Mouse (Mus musculus): Measurements from ENCODE around the gene Dhfr. TPM values are rescaled to one million over a fixed set of nuclear protein-coding genes. Genes with fewer than 3 reads are reported as not detected.
A peak's percentile ranks its signal among the peaks of the same experiment; 100 is the strongest.
"Not testable (repeated sequence)": the region's sequence is repeated elsewhere in the genome, so short reads cannot be mapped to it uniquely, and the experiment has no call there.

The Dhfr gene
- total RNA-seq, 2 experiments from 2014 or later = 20.6 to 26.5 TPM

GRCm38 (mm10) chr13:92371466-92371865 lies 16.9 kb downstream of the Dhfr start:
- ATAC-seq (replicated peaks; ENCODE audit: poor library complexity, severe bottlenecking) = not testable (repeated sequence)

GRCm38 (mm10) chr13:92387367-92387766 lies 32.8 kb downstream of the Dhfr start:
- no peak for ATAC-seq (replicated peaks; ENCODE audit: poor library complexity, severe bottlenecking)

GRCm38 (mm10) chr13:92393047-92393661 lies 38.6 kb downstream of the Dhfr start:
- no peak for ATAC-seq (replicated peaks; ENCODE audit: poor library complexity, severe bottlenecking)

- no peak for ATAC-seq (replicated peaks; ENCODE audit: poor library complexity, severe bottlenecking)
Observed at GRCm38 (mm10) chr13:92398491-92399384, 44.2 kb downstream of the Dhfr start.

- no peak for ATAC-seq (replicated peaks; ENCODE audit: poor library complexity, severe bottlenecking)
Observed at GRCm38 (mm10) chr13:92402063-92402462, 47.5 kb downstream of the Dhfr start.

- no peak for ATAC-seq (replicated peaks; ENCODE audit: poor library complexity, severe bottlenecking)
Observed at GRCm38 (mm10) chr13:92403496-92403895, 49.0 kb downstream of the Dhfr start.

GRCm38 (mm10) chr13:92410486-92410885 lies 56.0 kb downstream of the Dhfr start:
- ATAC-seq (replicated peaks; ENCODE audit: poor library complexity, severe bottlenecking) = no peak

- ATAC-seq (replicated peaks; ENCODE audit: poor library complexity, severe bottlenecking) = no peak
Observed at GRCm38 (mm10) chr13:92419630-92420029, 65.1 kb downstream of the Dhfr start.

GRCm38 (mm10) chr13:92423711-92424110 lies 69.2 kb downstream of the Dhfr start:
- no peak for ATAC-seq (replicated peaks; ENCODE audit: poor library complexity, severe bottlenecking)

GRCm38 (mm10) chr13:92425758-92426264 lies 71.3 kb downstream of the Dhfr start, which contains the start of gene Ankrd34b:
Ankrd34b (plus strand) TSS chr13:92425896.
- peak; percentile 72 for ATAC-seq (replicated peaks; ENCODE audit: poor library complexity, severe bottlenecking)

GRCm38 (mm10) chr13:92426294-92427051 lies 71.9 kb downstream of the Dhfr start:
- ATAC-seq (replicated peaks; ENCODE audit: poor library complexity, severe bottlenecking) = peak; percentile 34

- no peak for ATAC-seq (replicated peaks; ENCODE audit: poor library complexity, severe bottlenecking)
Observed at GRCm38 (mm10) chr13:92427351-92427855, 72.9 kb downstream of the Dhfr start.

Other genes starting within 250 kb of the Dhfr start
- 1.1 and 1.7 TPM in 2 replicates for gene Rasgrf2, start 223.1 kb upstream of the Dhfr start, total RNA-seq (2014; fragmentation: Nextera tagmentation)
- gene Rasgrf2, start 223.1 kb upstream of the Dhfr start, total RNA-seq (2017) = 0.26 and 0.73 TPM in 2 replicates
- gene Gm20379, start 48.7 kb upstream of the Dhfr start, total RNA-seq (2014; fragmentation: Nextera tagmentation) = not detected in 2 replicates
- gene Gm20379, start 48.7 kb upstream of the Dhfr start, total RNA-seq (2017) = not detected in 2 replicates
- gene Msh3, start 277 bp downstream of the Dhfr start, total RNA-seq (2014; fragmentation: Nextera tagmentation) = 42.4 and 53.1 TPM in 2 replicates
- 41.4 and 48.1 TPM in 2 replicates for gene Msh3, start 277 bp downstream of the Dhfr start, total RNA-seq (2017)
- not detected in 2 replicates for gene Ankrd34b, start 71.2 kb downstream of the Dhfr start, total RNA-seq (2014; fragmentation: Nextera tagmentation)
- gene Ankrd34b, start 71.2 kb downstream of the Dhfr start, total RNA-seq (2017) = not detected in 2 replicates
- 4.8 and 5.5 TPM in 2 replicates for gene Fam151b, start 129.3 kb downstream of the Dhfr start, total RNA-seq (2014; fragmentation: Nextera tagmentation)
- gene Fam151b, start 129.3 kb downstream of the Dhfr start, total RNA-seq (2017) = 6.0 and 8.2 TPM in 2 replicates
- 2.7 and 7.9 TPM in 2 replicates for gene Zfyve16, start 176.1 kb downstream of the Dhfr start, total RNA-seq (2014; fragmentation: Nextera tagmentation)
- 4.2 and 5.8 TPM in 2 replicates for gene Zfyve16, start 176.1 kb downstream of the Dhfr start, total RNA-seq (2017)
- not detected in 2 replicates for gene Spz1, start 221.4 kb downstream of the Dhfr start, total RNA-seq (2014; fragmentation: Nextera tagmentation)
- not detected in 2 replicates for gene Spz1, start 221.4 kb downstream of the Dhfr start, total RNA-seq (2017)